Comparison of ENCODE assay signal across 8 mouse cellular contexts in the genomic region with DNA sequence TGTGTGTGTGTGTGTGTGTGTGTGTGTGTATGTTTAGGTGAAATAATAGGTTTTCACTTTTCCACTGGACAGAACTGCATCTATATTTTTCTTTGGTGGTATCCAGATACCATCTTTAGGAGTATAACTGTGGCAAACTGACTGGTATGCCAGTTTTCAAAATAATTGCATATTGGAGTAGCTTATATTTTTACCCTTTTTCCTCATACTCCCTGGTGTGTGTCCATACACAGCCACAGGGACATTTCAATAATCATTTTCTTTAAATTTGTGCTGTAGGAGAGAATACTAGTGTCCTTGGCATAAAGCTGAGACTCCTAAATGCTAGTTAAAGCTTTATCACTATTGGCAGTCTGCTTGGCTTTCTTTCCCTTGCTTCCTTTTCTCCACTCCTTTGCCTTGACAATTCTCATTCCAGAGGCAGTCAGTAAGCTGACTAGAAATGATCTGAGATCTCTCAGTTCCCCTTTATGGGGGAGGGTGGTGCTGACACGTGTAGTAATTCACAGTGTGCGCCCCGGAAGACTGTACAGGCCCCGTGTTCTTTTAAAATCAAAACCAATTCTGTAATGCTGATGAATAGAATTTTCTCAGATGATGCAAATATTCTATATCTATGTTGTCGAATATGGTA. TPM values are rescaled to one million over a fixed set of nuclear protein-coding genes. Genes with fewer than 3 reads are reported as not detected.
A peak's percentile ranks its signal among the peaks of the same experiment; 100 is the strongest.
DNase-seq lines count a peak whose midpoint lies in the region; ATAC-seq and TF ChIP-seq lines count a peak whose summit lies in the region.

No protein-coding gene starts in this region.

- H3K4me3 ChIP-seq in heart, embryonic 14.5 days (ENCODE audit: control insufficient read depth in 1 of 2, insufficient read depth in 1 of 2, low read depth in 1 of 2, low read length in 2 of 2): peak overlapping the region; percentile 15 to 99; a peak in 3 of 4 replicates
- peak overlapping the region; percentile 85 for H3K4me3 ChIP-seq in liver, postnatal 0 days (ENCODE audit: low read depth, low read length)
- peak overlapping the region; percentile 26; the same call in 1 of the 2 replicates for H3K4me3 ChIP-seq in stomach, embryonic 15.5 days (replicated peaks)

- peaks cover 0 to 11% of the 10 kb centered on the region in 2 experiments; a peak in 2 of 4 replicates for H3K4me1 ChIP-seq in heart, embryonic 14.5 days (ENCODE audit: control insufficient read depth in 2 of 2, insufficient read depth in 2 of 2, low read length in 2 of 2)
- H3K4me1 ChIP-seq in liver, postnatal 0 days (ENCODE audit: insufficient read depth): peaks cover 17% of the 10 kb centered on the region
- H3K4me1 ChIP-seq in stomach, embryonic 15.5 days: peaks cover 5% of the 10 kb centered on the region; the same call in 1 of the 2 replicates

- no peaks in the 10 kb centered on the region for H3K9me3 ChIP-seq in heart, embryonic 14.5 days (ENCODE audit: control insufficient read depth, low read length)
- H3K9me3 ChIP-seq in liver, postnatal 0 days (ENCODE audit: low read length): no peaks in the 10 kb centered on the region
- no peaks in the 10 kb centered on the region for H3K9me3 ChIP-seq in stomach, embryonic 15.5 days

- H3K27ac ChIP-seq in heart, embryonic 14.5 days (replicated peaks in 1 of 2; ENCODE audit: control insufficient read depth in 1 of 2, insufficient read depth in 1 of 2, low read depth in 2 of 2, low read length in 2 of 2): 0 out of 4 replicates have a peak overlapping the region, but pooled peaks of 1 of the 2 experiments have one; percentile 19
- peak overlapping the region; percentile 4; the same call in 1 of the 2 replicates for H3K27ac ChIP-seq in liver, postnatal 0 days (ENCODE audit: low read depth)
- no peak overlapping the region for H3K27ac ChIP-seq in stomach, embryonic 15.5 days

- H3K9ac ChIP-seq in heart, embryonic 14.5 days (ENCODE audit: low read length): peak overlapping the region; percentile 58
- H3K9ac ChIP-seq in liver, postnatal 0 days (replicated peaks): peak overlapping the region; percentile 60
- H3K9ac ChIP-seq in stomach, embryonic 15.5 days: no peak overlapping the region; the same call in 1 of the 2 replicates

- DNase-seq in heart, adult 8-10 months (ENCODE audit: low spot score): peak; percentile 36
- no peak for DNase-seq in heart, postnatal 4 days
- peak; percentile 37 for DNase-seq in adipocyte (ENCODE audit: low spot score)
- DNase-seq in liver, postnatal 0 days: peak; percentile 23
- no peak for DNase-seq in retina, postnatal 1 day

- H3K36me3 ChIP-seq in heart, embryonic 14.5 days (ENCODE audit: control insufficient read depth, insufficient read depth, low read length): no peaks in the 10 kb centered on the region; the same call in 1 of the 2 replicates
- H3K36me3 ChIP-seq in liver, postnatal 0 days (replicated peaks; ENCODE audit: insufficient read depth, low read length): peaks cover 5% of the 10 kb centered on the region; the same call in 1 of the 2 replicates
- no peaks in the 10 kb centered on the region for H3K36me3 ChIP-seq in stomach, embryonic 15.5 days

- no peak for ATAC-seq in heart, embryonic 14.5 days (ENCODE audit: insufficient number of reproducible peaks, insufficient read depth, low FRiP score, low read depth)
- no peak for ATAC-seq in liver, postnatal 0 days
- ATAC-seq in stomach, embryonic 15.5 days (ENCODE audit: insufficient read depth, low FRiP score, low read depth): no peak
- ATAC-seq in megakaryocyte-erythroid progenitor cell, adult 5-6 weeks (replicated peaks; ENCODE audit: low FRiP score, low TSS enrichment, poor library complexity, severe bottlenecking): no peak

- H3K27me3 ChIP-seq in heart, embryonic 14.5 days (ENCODE audit: control insufficient read depth, insufficient read depth, low read length): no peaks in the 10 kb centered on the region
- H3K27me3 ChIP-seq in liver, postnatal 0 days (ENCODE audit: insufficient read depth, low read length): no peaks in the 10 kb centered on the region
- H3K27me3 ChIP-seq in stomach, embryonic 15.5 days (replicated peaks): no peaks in the 10 kb centered on the region

- no peak for TF ChIP-seq CTCF in liver, postnatal 0 days (IDR thresholded peaks at IDR 0.05; ENCODE audit: low read depth)

- peak overlapping the region; percentile 71 for H3K4me2 ChIP-seq in heart, embryonic 14.5 days (ENCODE audit: low read length)
- peak overlapping the region; percentile 72 for H3K4me2 ChIP-seq in liver, postnatal 0 days (ENCODE audit: low read depth, low read length)
- H3K4me2 ChIP-seq in stomach, embryonic 15.5 days: peak overlapping the region; percentile 62

- no peak for TF ChIP-seq EP300 in liver, postnatal 0 days (IDR thresholded peaks at IDR 0.05; ENCODE audit: low read depth)

- WGBS in heart, embryonic 14.5 days: 25% methylated on average over 5 of the region's 5 CpGs
- 14% methylated on average over 5 of the region's 5 CpGs for WGBS in liver, postnatal 0 days (ENCODE audit: insufficient replicate concordance)
- 33% methylated on average over 5 of the region's 5 CpGs for WGBS in stomach, embryonic 15.5 days

RNA-seq across cellular contexts. Expression of gene Rsbn1, which starts 2.4 kb away (rescaled TPM):
- total RNA-seq in heart, adult 8-10 months (2022): 1 to 10 TPM; 5.6 to 8.1 (median 7.0) TPM
- total RNA-seq in heart, postnatal 4 days (2021): 1 to 10 TPM; 9.1 to 9.8 TPM
- 6.8 and 7.0 TPM in 2 replicates for polyA plus RNA-seq in heart, embryonic 14.5 days (2014; fragmentation: Nextera tagmentation; extraction: Ambion mirVana)
- polyA plus RNA-seq in liver, postnatal 0 days (2015; fragmentation: Nextera tagmentation; extraction: Ambion mirVana): 3.4 and 3.8 TPM in 2 replicates
- polyA plus RNA-seq in stomach, embryonic 15.5 days (2015; fragmentation: Nextera tagmentation; extraction: Ambion mirVana): 10.2 and 11.7 TPM in 2 replicates
- 22.9 and 25.1 TPM in 2 replicates for total RNA-seq in megakaryocyte-erythroid progenitor cell, adult 5-6 weeks (2014; fragmentation: Nextera tagmentation)
- total RNA-seq in megakaryocyte-erythroid progenitor cell, adult 5-6 weeks (2017): 30.6 and 38.4 TPM in 2 replicates

RNA-seq across cellular contexts. Expression of gene Phtf1, which starts 51.6 kb away (rescaled TPM):
- 1 to 10 TPM; 4.9 to 6.9 (median 6.4) TPM for total RNA-seq in heart, adult 8-10 months (2022)
- 10 to 100 TPM; 12.7 to 16.6 TPM for total RNA-seq in heart, postnatal 4 days (2021)
- 16.5 and 17.6 TPM in 2 replicates for polyA plus RNA-seq in heart, embryonic 14.5 days (2014; fragmentation: Nextera tagmentation; extraction: Ambion mirVana)
- 3.8 and 3.9 TPM in 2 replicates for polyA plus RNA-seq in liver, postnatal 0 days (2015; fragmentation: Nextera tagmentation; extraction: Ambion mirVana)
- polyA plus RNA-seq in stomach, embryonic 15.5 days (2015; fragmentation: Nextera tagmentation; extraction: Ambion mirVana): 23.6 and 25.3 TPM in 2 replicates
- total RNA-seq in megakaryocyte-erythroid progenitor cell, adult 5-6 weeks (2014; fragmentation: Nextera tagmentation): 21.7 and 28.2 TPM in 2 replicates
- total RNA-seq in megakaryocyte-erythroid progenitor cell, adult 5-6 weeks (2017): 32.7 and 35.5 TPM in 2 replicates

RNA-seq across cellular contexts. Expression of gene Ptpn22, which starts 56.7 kb away (rescaled TPM):
- under 1 TPM; 0.24 to 0.92 (median 0.50) TPM for total RNA-seq in heart, adult 8-10 months (2022)
- total RNA-seq in heart, postnatal 4 days (2021): under 1 TPM; 0.57 to 0.72 TPM
- 0.99 and 1.1 TPM in 2 replicates for polyA plus RNA-seq in heart, embryonic 14.5 days (2014; fragmentation: Nextera tagmentation; extraction: Ambion mirVana)
- polyA plus RNA-seq in liver, postnatal 0 days (2015; fragmentation: Nextera tagmentation; extraction: Ambion mirVana): 3.0 and 3.6 TPM in 2 replicates
- polyA plus RNA-seq in stomach, embryonic 15.5 days (2015; fragmentation: Nextera tagmentation; extraction: Ambion mirVana): 1.8 TPM in 2 replicates
- total RNA-seq in megakaryocyte-erythroid progenitor cell, adult 5-6 weeks (2014; fragmentation: Nextera tagmentation): 6.7 and 15.5 TPM in 2 replicates
- 14.0 and 19.4 TPM in 2 replicates for total RNA-seq in megakaryocyte-erythroid progenitor cell, adult 5-6 weeks (2017)

Comparison
In these comparisons a context has a peak if more than half of its experiments do, and no peak if none do; other contexts are left out.
1. DNase-seq: peak in heart, adult 8-10 months (single experiment), adipocyte (single experiment) and liver, postnatal 0 days (single experiment); none in heart, postnatal 4 days (single experiment) and retina, postnatal 1 day (single experiment).
2. H3K4me3 ChIP-seq: peak in every context shown above with its lines; median percentile 85 in liver, postnatal 0 days; 57 in heart, embryonic 14.5 days; 26 in stomach, embryonic 15.5 days.
3. RNA of gene Ptpn22, which starts 56.7 kb away (total RNA-seq): 6.7 to 19.4 TPM in megakaryocyte-erythroid progenitor cell, adult 5-6 weeks; 0.57 to 0.72 TPM in heart, postnatal 4 days and 0.24 to 0.92 TPM in heart, adult 8-10 months; every median in the first group is over 4 times any median in the second.
4. Peak in every context shown above with its lines, with median percentiles within 50 percentile points of each other: H3K4me2 ChIP-seq.